Mouse (Mus musculus): ENCODE measurements around the gene Rxrg. TPM values are rescaled to one million over a fixed set of nuclear protein-coding genes. Genes with fewer than 3 reads are reported as not detected.

Gene Rxrg
- polyA plus RNA-seq, 1 experiment from 2014 or later: 5.7 TPM

GRCm38 (mm10) chr1:167652336-167652735, 54.2 kb downstream of the Rxrg start:
- Histone ChIP-seq H3K9me3 (replicated peaks; ENCODE audit: control insufficient read depth, low read length) (no peaks in the 10 kb centered on the region), H3K27ac (replicated peaks; ENCODE audit: low read depth, low read length) (no peak overlapping the region), H3K4me3 (ENCODE audit: low read depth, low read length) (no peak overlapping the region), H3K4me1 (ENCODE audit: control insufficient read depth, insufficient read depth, low read length) (no peaks in the 10 kb centered on the region), H3K27me3 (ENCODE audit: control insufficient read depth, insufficient read depth, low read length) (no peaks in the 10 kb centered on the region), H3K4me2 (ENCODE audit: low read depth, low read length) (no peak overlapping the region), H3K9ac (replicated peaks; ENCODE audit: low read length) (no peak overlapping the region), H3K36me3 (replicated peaks; ENCODE audit: control insufficient read depth, insufficient read depth, low read depth, low read length) (no peaks in the 10 kb centered on the region)
- DNase-seq (ENCODE audit: low spot score): no peak
- ATAC-seq (replicated peaks; ENCODE audit: insufficient number of reproducible peaks, low FRiP score, low TSS enrichment, low read depth): no peak
- WGBS: 67% methylated on average over 2 of the region's 2 CpGs

DNA sequence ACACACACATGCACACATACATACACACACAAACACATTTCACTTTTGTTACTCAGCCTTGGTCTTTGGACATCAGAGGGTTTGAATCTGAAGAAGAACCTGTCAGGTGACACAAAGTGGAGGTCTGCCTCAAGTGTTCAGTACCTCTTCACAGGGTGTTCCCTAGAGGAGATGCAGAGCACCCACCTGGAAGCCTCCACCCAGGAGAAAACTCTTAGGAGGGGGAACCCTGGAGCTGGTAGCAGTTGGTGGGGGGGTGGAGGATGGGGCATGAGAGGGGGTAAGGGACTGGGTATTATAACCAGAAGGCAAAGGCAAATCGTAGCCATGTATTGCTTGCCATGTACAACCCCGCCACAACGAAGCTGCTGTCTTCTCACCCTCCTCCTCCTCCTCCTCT, 60.9 kb downstream of the Rxrg start:
- Histone ChIP-seq H3K9me3 (replicated peaks; ENCODE audit: control insufficient read depth, low read length) (no peaks in the 10 kb centered on the region), H3K36me3 (replicated peaks; ENCODE audit: control insufficient read depth, insufficient read depth, low read depth, low read length) (no peaks in the 10 kb centered on the region), H3K4me3 (ENCODE audit: low read depth, low read length) (no peak overlapping the region), H3K27me3 (ENCODE audit: control insufficient read depth, insufficient read depth, low read length) (peaks cover 9% of the 10 kb centered on the region), H3K4me2 (ENCODE audit: low read depth, low read length) (no peak overlapping the region), H3K9ac (replicated peaks; ENCODE audit: low read length) (no peak overlapping the region), H3K4me1 (ENCODE audit: control insufficient read depth, insufficient read depth, low read length) (no peaks in the 10 kb centered on the region), H3K27ac (replicated peaks; ENCODE audit: low read depth, low read length) (no peak overlapping the region)
- DNase-seq (ENCODE audit: low spot score): no peak
- ATAC-seq (replicated peaks; ENCODE audit: insufficient number of reproducible peaks, low FRiP score, low TSS enrichment, low read depth): no peak
- WGBS: 91% methylated on average over 3 of the region's 3 CpGs

DNA sequence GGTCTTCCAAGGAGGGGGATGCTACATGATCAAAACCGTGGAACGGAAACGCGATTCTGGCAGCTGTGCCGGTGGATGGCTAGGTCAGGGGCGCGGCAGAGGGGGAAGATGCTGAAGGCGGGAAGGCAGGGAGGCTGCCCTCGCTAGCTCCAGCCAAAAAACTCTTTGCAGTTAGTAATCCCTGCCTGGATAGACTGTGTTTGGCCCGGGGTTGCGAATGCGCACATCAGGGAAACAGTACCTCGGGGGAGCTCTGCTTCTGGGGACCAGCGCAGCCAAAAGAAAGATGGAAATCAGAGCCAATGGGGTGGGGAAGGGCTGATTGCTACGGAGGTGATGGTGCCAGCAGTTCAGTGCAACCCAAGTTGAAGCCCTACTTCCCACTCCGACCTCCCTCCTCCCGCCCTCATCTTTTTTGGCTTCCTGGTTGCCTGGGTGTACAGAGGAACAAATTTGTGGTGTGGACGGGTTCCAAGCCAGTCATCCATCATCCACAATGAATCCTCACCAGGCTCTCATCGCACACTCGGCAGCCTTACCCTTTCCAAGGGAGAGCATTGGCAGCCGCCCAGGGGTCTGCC, 62.4 kb downstream of the Rxrg start:
- Histone ChIP-seq H3K9me3 (replicated peaks; ENCODE audit: control insufficient read depth, low read length) (no peaks in the 10 kb centered on the region), H3K27me3 (ENCODE audit: control insufficient read depth, insufficient read depth, low read length) (peaks cover 9% of the 10 kb centered on the region), H3K36me3 (replicated peaks; ENCODE audit: control insufficient read depth, insufficient read depth, low read depth, low read length) (no peaks in the 10 kb centered on the region), H3K9ac (replicated peaks; ENCODE audit: low read length) (no peak overlapping the region), H3K27ac (replicated peaks; ENCODE audit: low read depth, low read length) (no peak overlapping the region), H3K4me1 (ENCODE audit: control insufficient read depth, insufficient read depth, low read length) (no peaks in the 10 kb centered on the region), H3K4me2 (ENCODE audit: low read depth, low read length) (peak overlapping the region; percentile 58), H3K4me3 (ENCODE audit: low read depth, low read length) (peak overlapping the region; percentile 23)
- WGBS: 2% methylated on average over 21 of the region's 21 CpGs
- DNase-seq (ENCODE audit: low spot score) (peak; percentile 57), ATAC-seq (replicated peaks; ENCODE audit: insufficient number of reproducible peaks, low FRiP score, low TSS enrichment, low read depth) (0 out of 2 replicates have a peak, but pooled peaks have one; percentile 27)

- Histone ChIP-seq H3K36me3 (replicated peaks; ENCODE audit: control insufficient read depth, insufficient read depth, low read depth, low read length) (no peaks in the 10 kb centered on the region), H3K4me2 (ENCODE audit: low read depth, low read length) (peak overlapping the region; percentile 58), H3K4me3 (ENCODE audit: low read depth, low read length) (peak overlapping the region; percentile 23), H3K27me3 (ENCODE audit: control insufficient read depth, insufficient read depth, low read length) (peaks cover 9% of the 10 kb centered on the region), H3K4me1 (ENCODE audit: control insufficient read depth, insufficient read depth, low read length) (no peaks in the 10 kb centered on the region), H3K27ac (replicated peaks; ENCODE audit: low read depth, low read length) (no peak overlapping the region), H3K9me3 (replicated peaks; ENCODE audit: control insufficient read depth, low read length) (no peaks in the 10 kb centered on the region), H3K9ac (replicated peaks; ENCODE audit: low read length) (no peak overlapping the region)
- under 1% methylated on average over 19 of the region's 19 CpGs for WGBS
- DNase-seq (ENCODE audit: low spot score) (no peak), ATAC-seq (replicated peaks; ENCODE audit: insufficient number of reproducible peaks, low FRiP score, low TSS enrichment, low read depth) (peak; percentile 56; the same call in 1 of the 2 replicates)
Measured at GRCm38 (mm10) chr1:167661123-167661522, 62.9 kb downstream of the Rxrg start.

GRCm38 (mm10) chr1:167663136-167663535, 65.0 kb downstream of the Rxrg start:
- Histone ChIP-seq H3K4me3 (ENCODE audit: low read depth, low read length) (no peak overlapping the region), H3K9me3 (replicated peaks; ENCODE audit: control insufficient read depth, low read length) (no peaks in the 10 kb centered on the region), H3K27ac (replicated peaks; ENCODE audit: low read depth, low read length) (no peak overlapping the region), H3K36me3 (replicated peaks; ENCODE audit: control insufficient read depth, insufficient read depth, low read depth, low read length) (no peaks in the 10 kb centered on the region), H3K4me2 (ENCODE audit: low read depth, low read length) (no peak overlapping the region), H3K27me3 (ENCODE audit: control insufficient read depth, insufficient read depth, low read length) (peaks cover 9% of the 10 kb centered on the region), H3K4me1 (ENCODE audit: control insufficient read depth, insufficient read depth, low read length) (no peaks in the 10 kb centered on the region), H3K9ac (replicated peaks; ENCODE audit: low read length) (no peak overlapping the region)
- no peak for ATAC-seq (replicated peaks; ENCODE audit: insufficient number of reproducible peaks, low FRiP score, low TSS enrichment, low read depth)
- no peak for DNase-seq (ENCODE audit: low spot score)
- WGBS: 34% methylated on average over 5 of the region's 5 CpGs

DNA sequence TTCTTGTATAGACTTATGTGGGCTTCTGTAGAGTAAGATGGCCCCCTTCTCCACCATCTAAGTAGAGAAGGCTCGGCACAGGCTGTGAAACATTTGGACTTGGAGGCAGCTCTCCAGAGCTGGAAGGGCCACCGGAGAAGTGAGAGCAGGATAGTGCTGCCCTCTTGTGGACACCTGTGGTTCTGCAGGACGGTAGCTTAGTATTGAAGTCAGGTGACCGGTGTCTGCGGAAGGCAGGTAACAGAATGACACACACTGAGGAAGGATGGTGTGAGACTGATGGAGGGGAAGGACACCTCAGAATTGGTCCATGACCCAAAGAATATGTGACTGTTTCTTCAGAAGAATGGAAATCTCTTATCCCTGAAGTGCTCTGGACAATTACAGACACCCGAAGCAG, 71.6 kb downstream of the Rxrg start:
- peaks cover 2% of the 10 kb centered on the region; the same call in 1 of the 2 replicates for H3K4me1 ChIP-seq (ENCODE audit: control insufficient read depth, insufficient read depth, low read length)
- H3K27me3 ChIP-seq (ENCODE audit: control insufficient read depth, insufficient read depth, low read length): peaks cover 13% of the 10 kb centered on the region

DNA sequence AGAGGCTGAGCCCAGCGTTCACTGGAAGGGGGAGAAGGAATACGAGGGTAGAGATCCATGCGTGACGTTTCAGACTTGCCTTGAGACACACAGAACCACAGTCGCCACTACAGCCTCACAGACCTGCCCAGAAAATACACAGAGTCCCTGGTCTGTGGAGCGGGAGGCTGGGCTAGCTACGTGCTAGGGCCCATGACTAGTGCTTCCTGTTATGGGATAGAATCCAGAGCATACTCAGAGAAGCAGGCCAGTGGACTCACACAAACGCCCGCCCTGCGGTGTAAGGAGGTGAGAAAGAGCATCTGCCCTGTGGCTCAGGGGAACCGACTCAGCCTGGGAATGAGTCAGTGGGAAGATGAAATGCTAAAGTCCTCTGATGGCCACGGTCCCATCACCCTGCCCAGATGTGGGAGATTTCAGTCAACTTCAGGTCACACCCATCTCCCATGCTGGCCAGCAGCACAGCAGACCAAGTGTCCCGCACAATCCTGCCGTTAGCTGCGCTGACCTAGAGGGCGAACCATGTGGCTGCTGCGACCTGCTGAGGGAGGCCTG, 74.3 kb downstream of the Rxrg start:
- no peak for DNase-seq (ENCODE audit: low spot score)
- H3K4me3 ChIP-seq (ENCODE audit: low read depth, low read length): no peak overlapping the region
- WGBS: 17% methylated on average over 17 of the region's 17 CpGs

More for the DNA sequence above, 71.6 kb downstream of the Rxrg start:
- no peaks in the 10 kb centered on the region for H3K9me3 ChIP-seq (replicated peaks; ENCODE audit: control insufficient read depth, low read length)
- H3K4me3 ChIP-seq (ENCODE audit: low read depth, low read length): no peak overlapping the region
- DNase-seq (ENCODE audit: low spot score) (peak; percentile 82), ATAC-seq (replicated peaks; ENCODE audit: insufficient number of reproducible peaks, low FRiP score, low TSS enrichment, low read depth) (no peak)
- H3K36me3 ChIP-seq (replicated peaks; ENCODE audit: control insufficient read depth, insufficient read depth, low read depth, low read length): no peaks in the 10 kb centered on the region
- no peak overlapping the region for H3K27ac ChIP-seq (replicated peaks; ENCODE audit: low read depth, low read length)
- H3K9ac ChIP-seq (replicated peaks; ENCODE audit: low read length): no peak overlapping the region
- no peak overlapping the region for H3K4me2 ChIP-seq (ENCODE audit: low read depth, low read length)
- 33% methylated on average over 6 of the region's 6 CpGs for WGBS

GRCm38 (mm10) chr1:167679061-167679460, 80.9 kb downstream of the Rxrg start:
- H3K4me3 ChIP-seq (ENCODE audit: low read depth, low read length): no peak overlapping the region
- no peak overlapping the region for H3K27ac ChIP-seq (replicated peaks; ENCODE audit: low read depth, low read length)
- H3K9ac ChIP-seq (replicated peaks; ENCODE audit: low read length): no peak overlapping the region
- DNase-seq (ENCODE audit: low spot score) (no peak), ATAC-seq (replicated peaks; ENCODE audit: insufficient number of reproducible peaks, low FRiP score, low TSS enrichment, low read depth) (no peak)
- H3K36me3 ChIP-seq (replicated peaks; ENCODE audit: control insufficient read depth, insufficient read depth, low read depth, low read length): no peaks in the 10 kb centered on the region
- no peak overlapping the region for H3K4me2 ChIP-seq (ENCODE audit: low read depth, low read length)
- no peaks in the 10 kb centered on the region for H3K27me3 ChIP-seq (ENCODE audit: control insufficient read depth, insufficient read depth, low read length)
- WGBS: 90% methylated on average over 6 of the region's 6 CpGs
- H3K4me1 ChIP-seq (ENCODE audit: control insufficient read depth, insufficient read depth, low read length): no peaks in the 10 kb centered on the region
- H3K9me3 ChIP-seq (replicated peaks; ENCODE audit: control insufficient read depth, low read length): no peaks in the 10 kb centered on the region

More for the DNA sequence above, 74.3 kb downstream of the Rxrg start:
- Histone ChIP-seq H3K4me2 (ENCODE audit: low read depth, low read length) (no peak overlapping the region), H3K27ac (replicated peaks; ENCODE audit: low read depth, low read length) (no peak overlapping the region), H3K36me3 (replicated peaks; ENCODE audit: control insufficient read depth, insufficient read depth, low read depth, low read length) (no peaks in the 10 kb centered on the region), H3K9ac (replicated peaks; ENCODE audit: low read length) (no peak overlapping the region), H3K4me1 (ENCODE audit: control insufficient read depth, insufficient read depth, low read length) (peaks cover 2% of the 10 kb centered on the region; the same call in 1 of the 2 replicates), H3K27me3 (ENCODE audit: control insufficient read depth, insufficient read depth, low read length) (peaks cover 13% of the 10 kb centered on the region), H3K9me3 (replicated peaks; ENCODE audit: control insufficient read depth, low read length) (no peaks in the 10 kb centered on the region)
- ATAC-seq (replicated peaks; ENCODE audit: insufficient number of reproducible peaks, low FRiP score, low TSS enrichment, low read depth): 0 out of 2 replicates have a peak, but pooled peaks have one; percentile 9
